Mouse (Mus musculus) left cerebral cortex, postnatal 36 days (tissue): ENCODE measurements around the gene Rtl8a. TPM values are rescaled to one million over a fixed set of nuclear protein-coding genes. Genes with fewer than 3 reads are reported as not detected.
"Not testable (repeated sequence)": the region's sequence is repeated elsewhere in the genome, so short reads cannot be mapped to it uniquely, and the experiment has no call there.

Source experiments
- DNase-seq, 2 experiments: peaks; one replicate each; pipeline ENCODE4 v3.0.0; 2021 to 2022; ENCODE audit warnings: low spot score in 2 of 2, mixed read lengths in 1 of 2
- intact Hi-C: fragments of 180-260 bp; cut with DNase I; formaldehyde crosslinking; loops from one replicate; pipeline ENCODE4 v1.15.1; 2025
- total RNA-seq, 2 experiments: library from RNA; stranded (reverse); gene quantifications; 2 replicates each; pipeline ENCODE4 v1.2.3; 2021

The Rtl8a gene
- 100 to 1,000 TPM; 285 to 399 TPM for total RNA-seq

- DNase-seq, result peak; percentile 53 to 71
- intact Hi-C loops, result not testable (repeated sequence)
Observed at GRCm38 (mm10) chrX:53642980-53643961, at the start of gene Rtl8a. Gene Rtl8a (minus strand): TSS chrX:53643682.

DNA sequence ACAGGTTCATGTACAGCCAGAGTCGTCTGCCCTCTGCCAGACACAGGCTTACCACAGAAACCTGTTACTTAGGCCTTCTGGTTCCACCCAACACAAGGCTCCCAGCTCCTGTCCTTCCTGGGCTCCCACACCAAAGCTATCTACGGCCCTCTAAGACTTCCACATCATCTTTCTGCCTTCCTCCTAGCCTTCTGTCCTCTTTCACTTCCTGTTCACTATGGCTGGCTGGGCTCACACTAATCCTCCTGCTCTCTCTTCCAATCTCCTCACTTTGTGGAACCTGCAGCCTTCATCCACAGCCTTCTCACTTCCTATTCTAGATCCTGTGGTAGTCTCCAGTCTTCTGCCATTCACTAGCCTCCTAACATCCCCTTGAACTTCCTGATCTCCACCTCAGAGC, 49.7 kb upstream of the Rtl8a start:
- intact Hi-C loops, result no loop called here
- DNase-seq, result no peak

DNA sequence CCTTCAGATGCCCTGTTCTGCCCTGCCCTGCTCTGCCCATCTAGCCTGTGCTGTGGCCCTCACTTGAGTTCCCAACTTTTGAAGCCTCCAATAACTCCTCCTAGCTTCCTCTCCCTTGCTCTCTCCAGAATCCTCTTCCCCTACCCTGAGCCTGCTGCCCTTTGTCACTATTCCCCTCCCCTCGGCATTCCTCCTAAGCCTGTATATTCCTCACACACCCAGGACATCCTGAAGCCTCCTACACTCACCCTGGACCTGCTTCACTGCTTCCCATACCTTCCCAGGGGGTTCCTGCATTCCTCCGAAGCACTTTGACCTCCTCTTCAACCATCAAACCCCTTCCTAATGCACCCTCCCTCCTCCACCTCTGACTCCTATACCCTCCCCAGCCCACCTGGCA, 48.6 kb upstream of the Rtl8a start:
- intact Hi-C loops, result no loop called here

GRCm38 (mm10) chrX:53684676-53685075, 41.2 kb upstream of the Rtl8a start:
- intact Hi-C loops, DNase-seq: not testable (repeated sequence)

More for the DNA sequence above, 48.6 kb upstream of the Rtl8a start:
- DNase-seq, result no peak

DNA sequence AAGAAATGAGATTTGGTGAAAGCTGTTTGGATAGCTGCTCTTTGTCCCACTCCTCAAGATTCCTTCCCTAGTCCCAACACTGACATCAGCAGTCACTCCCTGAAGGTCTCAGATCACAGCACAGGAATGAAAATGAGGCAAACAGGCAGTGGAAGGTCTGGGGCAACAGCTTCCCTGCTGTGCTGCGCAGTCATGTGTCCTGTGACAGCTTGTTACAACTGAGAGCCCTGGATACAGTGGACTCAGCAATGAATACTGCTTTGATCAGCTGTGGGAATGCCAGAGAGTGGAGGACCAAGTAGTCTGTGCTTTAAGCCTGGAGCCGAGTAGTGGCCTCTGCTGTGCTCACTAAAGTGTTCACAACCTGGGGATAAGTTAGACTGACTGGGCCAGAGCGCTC, 39.2 kb upstream of the Rtl8a start:
- intact Hi-C loops, DNase-seq: not testable (repeated sequence)

DNA sequence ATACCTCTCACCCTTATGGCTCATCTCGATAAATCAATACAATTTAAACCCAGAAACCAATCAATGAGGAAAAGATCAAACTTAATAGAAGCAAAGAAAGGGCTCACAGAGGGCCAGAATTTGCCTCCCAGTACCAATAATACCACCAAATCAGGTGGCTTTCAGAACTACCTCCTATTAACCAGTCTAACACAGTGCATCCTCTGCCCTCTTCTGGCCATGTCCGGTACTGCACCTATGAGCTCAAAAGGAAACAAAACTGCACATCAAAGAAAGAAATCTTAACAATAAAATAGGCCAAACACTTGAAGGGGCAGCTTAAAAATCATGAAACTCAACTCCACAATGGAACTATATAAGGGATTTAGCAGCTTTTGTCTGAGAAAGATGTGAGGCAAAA, 33.5 kb upstream of the Rtl8a start:
- DNase-seq, result peak; percentile 27 to 45
- intact Hi-C loops, result not testable (repeated sequence)

GRCm38 (mm10) chrX:53670696-53671095, 27.2 kb upstream of the Rtl8a start:
- DNase-seq, result peak in 1 of 2 experiments; percentile 6
- intact Hi-C loops, result loop anchor here (5.0 kb wide), 1 partner anchor 63 kb away; the partner anchor contains the start of genes Gm14597 and Rtl8c

DNA sequence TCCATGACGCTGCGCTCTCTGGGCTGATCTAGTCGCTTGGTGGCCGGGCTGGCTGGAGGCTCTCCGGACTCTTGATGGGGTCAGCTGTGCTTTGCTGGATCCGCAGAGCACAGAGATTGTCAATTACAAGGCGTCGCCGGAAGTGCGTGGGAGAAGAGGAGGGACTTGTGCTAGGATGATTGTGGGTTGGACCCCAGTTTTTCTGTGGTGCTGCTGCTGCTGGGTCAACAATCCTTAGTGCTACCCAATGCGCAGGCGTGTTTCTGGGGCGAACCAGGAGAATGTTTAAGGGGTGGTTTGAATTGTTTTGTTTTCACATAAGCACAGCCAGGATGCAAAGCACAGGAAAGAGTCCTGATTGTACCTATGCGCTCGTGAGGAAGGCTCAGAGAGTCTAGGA, 26.8 kb upstream of the Rtl8a start, which contains the start of gene Rtl8b:
TSS of gene Rtl8b (minus strand) at position 115 of the 400 bp plus-strand sequence.
- intact Hi-C loops, result loop anchor here (5.0 kb wide), 1 partner anchor 63 kb away; the partner anchor contains the start of genes Gm14597 and Rtl8c
- DNase-seq, result peak; percentile 79 to 80

- intact Hi-C loops, result loop anchor here (5.0 kb wide), 1 partner anchor 62 kb away; the partner anchor contains the start of genes Gm14597 and Rtl8c
- DNase-seq, result not testable (repeated sequence)
Observed at GRCm38 (mm10) chrX:53669557-53670270, 26.2 kb upstream of the Rtl8a start.

- DNase-seq, intact Hi-C loops: not testable (repeated sequence)
Observed at GRCm38 (mm10) chrX:53652917-53653316, 9.4 kb upstream of the Rtl8a start.

DNA sequence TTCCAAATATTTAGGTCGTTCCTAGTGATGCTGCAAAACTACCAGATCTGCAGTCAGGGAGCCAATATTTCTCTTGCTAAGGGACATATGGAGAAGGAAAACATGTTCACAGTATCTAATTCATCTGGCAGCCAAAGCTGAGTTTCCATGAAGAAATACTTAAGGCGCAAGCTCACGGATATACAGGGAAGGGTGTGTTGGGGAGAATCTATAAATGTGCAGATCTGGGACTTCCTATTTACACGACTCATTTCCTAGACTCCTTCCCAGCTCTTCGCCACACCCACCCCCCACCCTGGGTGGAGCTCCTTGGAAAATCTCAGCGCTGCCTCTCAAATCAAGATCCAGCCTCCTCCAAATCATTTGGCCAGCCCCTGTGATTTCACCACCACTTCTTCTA, 2.4 kb upstream of the Rtl8a start:
- no peak for DNase-seq
- intact Hi-C loops, result no loop called here

DNA sequence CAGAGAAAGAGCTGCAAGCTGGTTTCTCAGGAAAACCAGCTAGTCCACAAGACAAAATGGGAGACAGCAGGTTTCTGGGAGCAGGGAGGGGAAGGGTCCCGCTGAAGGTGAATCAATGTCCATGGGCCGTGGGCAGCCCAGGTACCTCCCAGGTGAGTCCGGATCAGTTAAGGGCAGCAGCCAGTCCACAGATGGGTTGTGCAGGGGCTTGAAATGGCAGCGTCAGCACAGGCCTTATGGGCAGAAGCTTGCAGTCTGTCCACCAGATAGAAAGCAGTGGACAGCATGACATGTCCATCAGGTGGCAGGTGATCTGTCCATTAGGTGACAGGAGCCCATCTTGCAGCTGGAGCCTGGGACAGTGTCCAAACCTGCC, 890 bp downstream of the Rtl8a start:
- DNase-seq, intact Hi-C loops: not testable (repeated sequence)

GRCm38 (mm10) chrX:53638107-53638506, 5.4 kb downstream of the Rtl8a start:
- intact Hi-C loops, result not testable (repeated sequence)

GRCm38 (mm10) chrX:53611395-53611794, 32.1 kb downstream of the Rtl8a start:
- intact Hi-C loops, DNase-seq: not testable (repeated sequence)

More at GRCm38 (mm10) chrX:53638107-53638506, 5.4 kb downstream of the Rtl8a start:
- DNase-seq, result not testable (repeated sequence)

DNA sequence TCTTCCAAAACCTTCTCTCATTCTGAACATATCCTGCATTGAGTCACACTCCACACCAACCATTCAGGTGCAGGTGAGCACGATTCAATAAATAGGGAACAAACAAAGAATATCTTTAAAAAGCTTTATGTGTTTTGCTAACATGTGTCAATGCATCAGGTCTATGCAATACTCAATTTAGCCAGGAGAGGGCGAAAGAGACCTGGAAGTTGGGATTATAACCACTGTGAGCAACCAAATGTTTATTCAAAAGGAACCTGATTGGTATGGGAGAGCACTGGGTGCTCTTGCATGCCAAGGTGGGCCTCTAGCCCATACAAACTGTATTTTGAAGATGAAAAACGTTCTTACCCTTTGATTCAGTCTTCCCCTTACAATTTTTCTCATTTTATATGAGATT, 32.9 kb downstream of the Rtl8a start:
- intact Hi-C loops, result no loop called here
- peak; percentile 30 to 46 for DNase-seq

GRCm38 (mm10) chrX:53608879-53609278, 34.6 kb downstream of the Rtl8a start, which contains the start of gene Gm14597:
Gene Gm14597 (minus strand): TSS chrX:53608979.
- not testable (repeated sequence) for DNase-seq
- intact Hi-C loops, result loop anchor here (5.0 kb wide), 1 partner anchor 63 kb away; the partner anchor contains the start of gene Rtl8b

- DNase-seq, result peak; percentile 11 to 14
- intact Hi-C loops, result loop anchor here (5.0 kb wide), 1 partner anchor 64 kb away; the partner anchor contains the start of gene Rtl8b
Observed at GRCm38 (mm10) chrX:53608122-53608813, 35.2 kb downstream of the Rtl8a start.

GRCm38 (mm10) chrX:53607242-53608121, 36.0 kb downstream of the Rtl8a start, which contains the start of gene Rtl8c:
Gene Rtl8c (plus strand): TSS chrX:53608032.
- intact Hi-C loops, result loop anchor here (5.0 kb wide), 1 partner anchor 65 kb away; the partner anchor contains the start of gene Rtl8b
- peak; percentile 69 to 74 for DNase-seq
